Mouse (Mus musculus): ENCODE measurements around the gene Gtf2h1. TPM values are rescaled to one million over a fixed set of nuclear protein-coding genes. Genes with fewer than 3 reads are reported as not detected.

The Gtf2h1 gene
- polyA plus RNA-seq, 1 experiment from 2014 or later = 37.0 TPM

DNA sequence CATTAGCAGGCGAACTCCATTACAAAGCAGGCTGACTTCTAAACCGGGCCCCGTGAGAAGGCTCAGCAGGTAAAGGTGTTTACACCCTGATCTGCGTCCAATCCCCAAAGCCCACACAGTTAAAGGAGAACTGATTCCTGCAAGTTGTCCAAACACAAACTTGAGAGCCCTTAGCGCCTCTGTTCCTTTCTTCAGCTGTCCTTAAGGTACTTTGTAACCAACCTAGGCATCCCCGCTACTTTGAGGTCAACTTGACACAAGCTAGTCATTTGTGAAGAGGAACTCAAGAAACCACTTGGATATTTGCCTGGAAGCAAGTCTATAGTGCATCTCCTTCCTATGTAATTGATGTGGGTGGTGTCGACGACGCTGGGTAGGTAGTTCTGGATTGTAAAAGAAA, 61.5 kb downstream of the Gtf2h1 start:
- no peak overlapping the region for H3K9ac ChIP-seq (replicated peaks)
- no peak overlapping the region for H3K4me3 ChIP-seq (replicated peaks)
- no peaks in the 10 kb centered on the region for H3K27me3 ChIP-seq (replicated peaks)
- no peak overlapping the region for H3K4me2 ChIP-seq
- ATAC-seq (ENCODE audit: low FRiP score) = no peak
- H3K9me3 ChIP-seq (replicated peaks) = no peaks in the 10 kb centered on the region
- peaks cover 30% of the 10 kb centered on the region for H3K36me3 ChIP-seq
- H3K4me1 ChIP-seq = no peaks in the 10 kb centered on the region
- H3K27ac ChIP-seq (replicated peaks) = no peak overlapping the region
- WGBS = 78% methylated on average over 9 of the region's 9 CpGs

GRCm38 (mm10) chr7:46859031-46859430, 63.1 kb downstream of the Gtf2h1 start:
- H3K4me2 ChIP-seq = no peak overlapping the region
- no peaks in the 10 kb centered on the region for H3K27me3 ChIP-seq (replicated peaks)
- H3K4me3 ChIP-seq (replicated peaks) = no peak overlapping the region
- H3K36me3 ChIP-seq = peaks cover 14% of the 10 kb centered on the region
- ATAC-seq (ENCODE audit: low FRiP score) = no peak
- 55% methylated on average over 6 of the region's 6 CpGs for WGBS
- no peak overlapping the region for H3K27ac ChIP-seq (replicated peaks)
- H3K4me1 ChIP-seq = no peaks in the 10 kb centered on the region
- H3K9ac ChIP-seq (replicated peaks) = no peak overlapping the region
- no peaks in the 10 kb centered on the region for H3K9me3 ChIP-seq (replicated peaks)

GRCm38 (mm10) chr7:46860996-46861395, 65.1 kb downstream of the Gtf2h1 start, which contains the start of gene Ldhc:
Gene Ldhc (plus strand): TSS chr7:46861203.
- H3K27ac ChIP-seq (replicated peaks) = no peak within 1 kb of the TSS
- H3K9ac ChIP-seq (replicated peaks) = no peak within 1 kb of the TSS
- no peaks in the 10 kb centered on the region for H3K4me1 ChIP-seq
- H3K27me3 ChIP-seq (replicated peaks) = no peaks in the 10 kb centered on the region
- no peaks in the 10 kb centered on the region for H3K9me3 ChIP-seq (replicated peaks)
- no peaks in the 10 kb centered on the region for H3K36me3 ChIP-seq
- ATAC-seq (ENCODE audit: low FRiP score) = no peak
- no peak within 1 kb of the TSS for H3K4me2 ChIP-seq
- H3K4me3 ChIP-seq (replicated peaks) = no peak within 1 kb of the TSS
- 42% methylated on average over 10 of the region's 10 CpGs for WGBS

- no peak overlapping the region for H3K27ac ChIP-seq (replicated peaks)
- H3K4me3 ChIP-seq (replicated peaks) = no peak overlapping the region
- H3K9ac ChIP-seq (replicated peaks) = no peak overlapping the region
- ATAC-seq (ENCODE audit: low FRiP score) = no peak
- no peaks in the 10 kb centered on the region for H3K9me3 ChIP-seq (replicated peaks)
- H3K27me3 ChIP-seq (replicated peaks) = no peaks in the 10 kb centered on the region
- WGBS = 76% methylated on average over 4 of the region's 4 CpGs
- H3K4me2 ChIP-seq = no peak overlapping the region
- no peaks in the 10 kb centered on the region for H3K36me3 ChIP-seq
- H3K4me1 ChIP-seq = no peaks in the 10 kb centered on the region
Observed at GRCm38 (mm10) chr7:46871988-46872387, 76.1 kb downstream of the Gtf2h1 start.

Other genes with a start within 250 kb of the Gtf2h1 start
- gene Sergef, start 156.3 kb upstream of the Gtf2h1 start, polyA plus RNA-seq (2015; fragmentation: Nextera tagmentation; extraction: Ambion mirVana) = 42.3 and 49.1 TPM in 2 replicates
- 0.64 TPM in 1 of 2 replicates, not detected in the other for gene Tph1, start 123.6 kb upstream of the Gtf2h1 start, polyA plus RNA-seq (2015; fragmentation: Nextera tagmentation; extraction: Ambion mirVana)
- 12.7 and 17.3 TPM in 2 replicates for gene Saal1, start 85.4 kb upstream of the Gtf2h1 start, polyA plus RNA-seq (2015; fragmentation: Nextera tagmentation; extraction: Ambion mirVana)
- gene Saa3, start 80.4 kb upstream of the Gtf2h1 start, polyA plus RNA-seq (2015; fragmentation: Nextera tagmentation; extraction: Ambion mirVana) = 0.29 and 0.51 TPM in 2 replicates
- not detected in 2 replicates for gene Saa4, start 63.5 kb upstream of the Gtf2h1 start, polyA plus RNA-seq (2015; fragmentation: Nextera tagmentation; extraction: Ambion mirVana)
- 0.45 and 0.65 TPM in 2 replicates for gene Saa1, start 53.1 kb upstream of the Gtf2h1 start, polyA plus RNA-seq (2015; fragmentation: Nextera tagmentation; extraction: Ambion mirVana)
- gene Saa2, start 44.3 kb upstream of the Gtf2h1 start, polyA plus RNA-seq (2015; fragmentation: Nextera tagmentation; extraction: Ambion mirVana) = 0.24 TPM in 1 of 2 replicates, not detected in the other
- gene Hps5, start within 50 bp of the Gtf2h1 start, polyA plus RNA-seq (2015; fragmentation: Nextera tagmentation; extraction: Ambion mirVana) = 14.9 and 15.8 TPM in 2 replicates
- gene Ldha, start 45.4 kb downstream of the Gtf2h1 start, polyA plus RNA-seq (2015; fragmentation: Nextera tagmentation; extraction: Ambion mirVana) = 638 and 911 TPM in 2 replicates
- 0.13 and 0.28 TPM in 2 replicates for gene Ldhc, start 65.1 kb downstream of the Gtf2h1 start, polyA plus RNA-seq (2015; fragmentation: Nextera tagmentation; extraction: Ambion mirVana)
- gene Tsg101, start 123.9 kb downstream of the Gtf2h1 start, polyA plus RNA-seq (2015; fragmentation: Nextera tagmentation; extraction: Ambion mirVana) = 292 and 317 TPM in 2 replicates
- gene Uevld, start 162.4 kb downstream of the Gtf2h1 start, polyA plus RNA-seq (2015; fragmentation: Nextera tagmentation; extraction: Ambion mirVana) = 4.3 and 5.2 TPM in 2 replicates
- not detected in 2 replicates for gene Gm9999, start 187.5 kb downstream of the Gtf2h1 start, polyA plus RNA-seq (2015; fragmentation: Nextera tagmentation; extraction: Ambion mirVana)
- 7.3 and 8.7 TPM in 2 replicates for gene Spty2d1, start 212.3 kb downstream of the Gtf2h1 start, polyA plus RNA-seq (2015; fragmentation: Nextera tagmentation; extraction: Ambion mirVana)

Data from neural tube, embryonic 15.5 days (tissue).